Mouse (Mus musculus) heart, postnatal 25 days (tissue): Measurements from ENCODE around the gene Ocln. TPM values are rescaled to one million over a fixed set of nuclear protein-coding genes. Genes with fewer than 3 reads are reported as not detected.
"Not testable (repeated sequence)": the region's sequence is repeated elsewhere in the genome, so short reads cannot be mapped to it uniquely, and the experiment has no call there.

Experiments
- DNase-seq: peaks from one replicate; pipeline ENCODE4 v3.0.0; 2022; ENCODE audit warnings: low spot score
- intact Hi-C: fragments of 180-260 bp; cut with DNase I; formaldehyde crosslinking; loops from one replicate; pipeline ENCODE4 v1.15.1; 2025
- total RNA-seq, 2 experiments: library from RNA; stranded (reverse); gene quantifications; 2 replicates each; pipeline ENCODE4 v1.2.3; 2021

Gene Ocln
- total RNA-seq, 2 experiments from 2014 or later = 0.36 to 0.49 TPM

DNA sequence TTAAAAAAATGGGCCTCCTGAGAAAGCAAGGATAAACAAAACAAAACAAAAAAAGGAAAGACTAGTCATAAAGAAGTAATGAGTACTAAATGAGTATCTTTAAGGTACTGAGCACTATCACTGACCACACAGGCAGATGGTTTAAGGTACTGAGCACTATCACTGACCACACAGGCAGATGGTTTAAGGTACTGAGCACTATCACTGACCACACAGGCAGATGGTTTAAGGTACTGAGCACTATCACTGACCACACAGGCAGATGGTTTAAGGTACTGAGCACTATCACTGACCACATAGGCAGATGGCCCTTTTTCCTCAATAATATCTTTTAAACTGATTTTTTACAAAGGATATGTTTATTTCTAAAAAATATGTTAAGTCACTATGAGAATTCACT, 52.9 kb downstream of the Ocln start:
- intact Hi-C loops = loop anchor here (10.0 kb wide), 1 partner anchor 335 kb away; the partner anchor contains the start of gene Slc30a5
- not testable (repeated sequence) for DNase-seq

DNA sequence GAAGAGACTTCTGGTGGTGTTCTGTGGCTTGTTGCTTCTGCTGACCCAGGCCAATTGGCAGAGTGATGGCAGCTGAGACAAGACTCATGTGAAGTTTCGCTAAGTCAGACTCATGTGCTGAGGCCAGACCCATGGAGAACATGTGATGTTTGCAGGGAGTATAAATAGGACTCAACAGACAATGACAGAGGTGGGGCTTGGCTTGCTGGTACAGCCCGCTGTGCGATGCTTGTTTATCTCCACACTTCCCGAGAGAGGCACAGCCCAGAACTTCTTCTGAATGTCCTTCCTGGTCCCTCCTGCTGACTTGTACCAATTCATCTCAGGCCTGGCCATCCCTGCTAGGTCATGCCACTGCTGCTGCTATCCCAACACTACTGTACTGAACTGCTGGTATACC, 57.2 kb downstream of the Ocln start:
- intact Hi-C loops = loop anchor here (10.0 kb wide), 1 partner anchor 339 kb away; the partner anchor contains the start of gene Slc30a5
- DNase-seq = no peak

GRCm38 (mm10) chr13:100494370-100494769, 58.1 kb downstream of the Ocln start:
- not testable (repeated sequence) for DNase-seq
- intact Hi-C loops = loop anchor here (5.0 to 10.0 kb wide), 2 partner anchors 103 to 340 kb away; partner anchors contain the start of gene Slc30a5

DNA sequence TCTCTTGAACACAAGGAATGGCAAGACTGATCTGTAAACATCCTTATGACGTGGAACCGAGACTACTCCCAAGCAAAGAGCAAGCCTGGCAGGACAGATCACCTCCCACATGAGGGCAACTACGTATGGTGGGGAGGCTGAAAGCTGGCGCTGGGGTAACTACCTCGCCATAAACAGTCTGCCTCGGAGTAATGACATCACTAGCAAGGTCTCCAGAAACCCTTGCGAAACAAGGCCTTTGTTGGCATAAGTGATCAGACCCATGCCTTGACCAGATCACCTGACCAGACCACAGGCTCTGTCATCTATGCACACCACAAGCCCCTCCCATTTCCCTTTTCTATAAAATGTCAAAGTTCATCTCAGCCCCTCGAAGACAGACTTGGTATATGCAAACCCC, 59.2 kb downstream of the Ocln start:
- no peak for DNase-seq
- intact Hi-C loops = loop anchor here (2.0 to 10.0 kb wide), 3 partner anchors 104 to 341 kb away; partner anchors contain the start of gene Slc30a5

DNA sequence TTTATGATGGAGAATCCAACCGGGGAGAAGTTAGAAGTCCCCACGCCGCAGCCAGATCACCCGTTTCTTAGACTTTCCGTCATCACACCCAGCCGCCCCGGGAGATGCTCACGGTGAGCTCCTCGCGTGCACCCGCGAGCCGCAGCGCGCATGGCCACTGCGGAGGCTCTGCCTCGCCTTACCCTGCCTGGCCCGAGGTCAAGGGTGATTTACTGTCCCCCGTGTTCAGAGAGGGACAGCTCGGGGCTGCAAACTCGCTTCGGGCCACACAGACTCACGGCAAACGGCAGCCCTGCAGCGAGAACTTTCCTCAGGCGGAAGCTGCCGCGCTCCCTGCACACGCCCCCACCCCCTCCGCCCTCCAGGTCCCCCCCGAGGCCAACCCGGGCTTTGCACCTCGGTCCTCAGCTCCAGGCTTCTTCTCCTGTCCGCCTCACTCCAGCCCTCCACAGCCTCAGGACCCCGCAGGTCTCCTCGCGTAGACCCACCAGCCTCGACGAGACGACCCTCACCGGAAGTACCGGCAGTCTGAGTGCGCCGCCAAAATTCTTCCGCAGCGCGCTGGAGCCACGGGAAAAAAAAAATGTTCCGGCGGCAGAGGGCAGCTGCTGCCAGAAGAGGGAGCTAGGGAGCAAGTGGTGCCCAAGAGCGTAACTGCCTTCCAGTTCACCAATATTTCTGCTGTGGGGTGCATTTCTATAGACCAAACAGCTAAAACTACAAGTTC, 60.3 kb downstream of the Ocln start, which contains the start of gene Gtf2h2:
Gene Gtf2h2, minus strand, starts transcription at position 519 of the 727 bp plus-strand sequence.
- intact Hi-C loops = loop anchor here (2.0 to 10.0 kb wide), 3 partner anchors 105 to 343 kb away; partner anchors contain the start of gene Slc30a5
- DNase-seq = peak; percentile 58

DNA sequence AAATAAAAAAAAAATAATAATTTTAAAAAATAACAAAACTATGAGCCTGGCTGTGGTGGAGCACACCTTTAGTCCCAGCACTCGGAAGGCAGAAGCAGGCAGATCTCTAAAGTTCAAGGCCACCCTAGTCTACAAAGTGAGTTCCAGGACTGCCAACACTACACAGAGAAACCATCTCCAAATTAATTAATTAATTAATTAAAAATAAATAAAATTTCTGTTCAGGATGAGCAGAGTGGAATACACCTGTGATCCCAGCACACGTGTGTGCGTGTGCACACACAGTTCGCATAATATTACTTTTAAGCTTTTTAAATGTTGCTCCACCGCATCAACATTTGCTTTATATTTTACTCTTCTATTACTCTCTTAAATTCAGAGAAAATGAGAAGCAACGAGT, 60.9 kb downstream of the Ocln start:
- no peak for DNase-seq
- intact Hi-C loops = loop anchor here (2.0 to 10.0 kb wide), 3 partner anchors 106 to 343 kb away; partner anchors contain the start of gene Slc30a5

GRCm38 (mm10) chr13:100490424-100490823, 62.1 kb downstream of the Ocln start:
- intact Hi-C loops = loop anchor here (5.0 to 10.0 kb wide), 2 partner anchors 107 to 344 kb away; partner anchors contain the start of gene Slc30a5
- no peak for DNase-seq

GRCm38 (mm10) chr13:100483610-100484009, 68.9 kb downstream of the Ocln start:
- DNase-seq = no peak
- intact Hi-C loops = no loop called here

DNA sequence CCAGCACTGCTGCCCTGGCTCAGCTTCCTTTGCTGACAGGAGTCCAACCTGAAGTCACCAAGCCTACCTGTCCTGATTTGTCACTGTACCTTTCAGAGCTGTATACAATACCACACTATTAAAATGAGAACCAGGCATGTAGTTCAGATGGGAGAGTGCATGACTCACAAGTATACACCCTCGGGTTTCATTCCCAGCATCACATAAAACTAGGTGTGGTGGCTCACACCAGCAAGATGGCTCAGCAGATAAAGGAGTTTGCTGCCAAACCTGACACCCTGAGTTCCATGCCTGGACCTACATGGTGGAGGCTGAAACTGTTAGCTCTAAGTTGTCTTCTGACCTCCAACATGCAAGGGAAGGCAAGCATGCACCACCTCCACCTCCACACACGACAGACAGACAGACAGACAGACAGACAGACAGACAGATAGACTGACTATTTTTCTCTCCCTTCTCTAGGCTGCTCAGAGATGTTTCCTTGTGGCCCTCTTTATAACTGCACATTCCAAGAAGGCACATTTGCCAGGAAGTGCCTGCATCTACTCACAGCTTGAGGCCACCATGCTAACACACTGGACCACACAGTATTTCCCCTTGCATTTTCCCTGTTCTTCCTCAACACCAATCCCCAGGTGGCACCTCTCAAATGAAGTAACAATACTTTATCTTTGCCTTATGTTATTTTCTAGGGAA, 88.8 kb downstream of the Ocln start:
- intact Hi-C loops = no loop called here
- no peak for DNase-seq

DNA sequence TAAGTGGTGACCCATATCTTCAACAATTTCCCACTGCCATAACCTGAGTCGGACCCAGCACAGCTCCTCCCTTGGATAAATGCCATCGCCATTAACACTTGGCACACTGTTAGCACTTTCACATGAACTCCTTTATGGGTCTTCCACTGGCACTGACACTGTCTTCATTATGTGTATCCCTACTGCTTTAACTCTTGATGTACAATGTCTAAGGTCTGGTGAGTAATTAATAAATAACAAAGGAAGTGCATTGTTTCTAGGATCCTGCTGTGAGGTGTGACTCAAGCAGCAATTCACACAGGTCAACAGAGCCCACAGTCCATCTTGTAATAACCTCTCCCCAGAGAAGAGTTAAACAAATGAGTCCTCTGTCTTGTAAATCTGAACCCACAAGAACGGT, 91.2 kb downstream of the Ocln start:
- no peak for DNase-seq
- intact Hi-C loops = no loop called here

GRCm38 (mm10) chr13:100452415-100453127, 99.9 kb downstream of the Ocln start, which contains the start of gene Naip1:
Naip1 (minus strand) TSS chr13:100452869.
- intact Hi-C loops, DNase-seq: not testable (repeated sequence)

GRCm38 (mm10) chr13:100449495-100449894, 103.0 kb downstream of the Ocln start:
- DNase-seq = no peak
- intact Hi-C loops = no loop called here

Other genes starting within 250 kb of the Ocln start
- gene Naip6, start 235.0 kb downstream of the Ocln start, total RNA-seq = under 1 TPM; 0.11 to 0.21 TPM
- gene Naip1, start 99.8 kb downstream of the Ocln start, total RNA-seq = under 1 TPM; 0.10 to 0.11 TPM
- gene Gtf2h2, start 60.1 kb downstream of the Ocln start, total RNA-seq = 10 to 100 TPM; 19.7 to 20.2 TPM
- under 1 TPM; 0.18 to 0.59 TPM for gene Marveld2, start 64.3 kb upstream of the Ocln start, total RNA-seq
- gene Ak6, start 98.3 kb upstream of the Ocln start, total RNA-seq = 10 to 100 TPM; 59.5 to 60.8 TPM
- gene Rad17, start 98.3 kb upstream of the Ocln start, total RNA-seq = 10 to 100 TPM; 12.5 to 15.3 TPM
- 10 to 100 TPM; 11.8 to 12.9 TPM for gene Taf9, start 98.9 kb upstream of the Ocln start, total RNA-seq
- under 1 TPM; 0.64 to 0.70 TPM for gene Ccdc125, start 117.0 kb upstream of the Ocln start, total RNA-seq
- 10 to 100 TPM; 20.5 to 22.8 TPM for gene Cdk7, start 178.2 kb upstream of the Ocln start, total RNA-seq
- 100 to 1,000 TPM; 195 to 221 TPM for gene Mrps36, start 191.9 kb upstream of the Ocln start, total RNA-seq
- under 1 TPM in 1 of 2 experiments, not detected in 1; 0.20 TPM for gene Cenph, start 223.2 kb upstream of the Ocln start, total RNA-seq
- 1 to 10 TPM in 1 of 2 experiments, under 1 TPM in 1; 0.55 to 1.4 TPM for gene Ccnb1, start 233.9 kb upstream of the Ocln start, total RNA-seq